Mouse (Mus musculus) spleen, embryonic (tissue): ENCODE results near the gene Btbd35f11.
"Not testable (repeated sequence)": the region's sequence is repeated elsewhere in the genome, so short reads cannot be mapped to it uniquely, and the experiment has no call there.

Source experiments
- CTCF ChIA-PET: fragments of 350-600 bp; sonication (Branson Sonifier 250); formaldehyde crosslinking; loops from one replicate; lab custom pipeline; 2022; lab: Charles Lee

Btbd35f11 gene

DNA sequence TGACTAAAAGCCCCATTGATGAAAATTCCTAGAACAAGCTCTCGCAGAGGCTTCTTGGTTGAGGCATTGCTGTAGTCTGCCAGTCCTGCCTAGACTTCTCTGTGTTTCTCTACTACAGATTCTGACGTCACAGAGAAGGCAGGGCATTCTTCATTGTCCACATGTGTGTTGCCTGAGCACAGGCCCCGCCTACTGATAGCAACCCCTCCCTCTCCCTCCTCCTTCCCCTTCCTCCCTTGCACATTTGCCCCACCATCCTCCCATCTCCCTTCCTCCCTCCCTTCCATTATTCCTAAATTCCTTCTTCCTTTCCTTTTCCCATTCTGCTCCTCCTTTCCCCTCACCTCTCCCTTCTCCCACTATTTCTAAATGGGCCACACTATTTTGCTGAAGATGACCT is at the start of gene Btbd35f11:
TSS of gene Btbd35f11 (minus strand) at position 101 of the 400 bp plus-strand sequence.
- CTCF ChIA-PET, result not testable (repeated sequence)

DNA sequence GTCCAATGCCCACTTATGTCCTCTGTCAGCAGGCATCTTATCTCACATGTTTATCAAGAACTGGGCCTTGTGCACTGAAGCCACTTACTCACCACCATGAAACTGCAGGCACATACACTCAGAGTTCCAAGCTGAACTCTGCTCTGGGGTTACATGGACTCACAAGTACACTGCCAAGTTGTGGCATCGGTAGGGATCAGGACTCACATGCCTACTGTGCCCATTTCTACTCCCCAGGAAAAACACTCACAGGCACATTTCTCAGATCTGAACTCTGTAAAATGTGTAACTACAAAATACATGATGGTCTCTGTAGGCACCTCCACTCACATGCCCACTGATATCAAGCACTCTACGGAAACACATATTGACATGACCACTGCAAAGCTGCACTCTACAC is 33.5 kb downstream of the Btbd35f11 start:
- CTCF ChIA-PET, result not testable (repeated sequence)
